Comparison of ENCODE assay signal across 8 mouse cellular contexts in genomic region chr7:132780611-132781010, GRCm38 (mm10). TPM values are rescaled to one million over a fixed set of nuclear protein-coding genes. Genes with fewer than 3 reads are reported as not detected.
A peak's percentile ranks its signal among the peaks of the same experiment; 100 is the strongest.
DNase-seq lines count a peak whose midpoint lies in the region; ATAC-seq lines count a peak whose summit lies in the region.

No protein-coding gene starts in this region.

- DNase-seq in Muller cell, postnatal 12 days (ENCODE audit: inconsistent ontology term), result peak; percentile 62
- DNase-seq in gastrocnemius, postnatal 10 days, result peak; percentile 50
- DNase-seq in kidney, postnatal 14 days, result peak; percentile 73
- no peak for DNase-seq in thymus, postnatal 14 days
- DNase-seq in adrenal gland, adult 18-20 months (ENCODE audit: low spot score in 2 of 2), result no peak
- DNase-seq in right cerebral cortex, adult 18-20 months, result no peak

- 0 out of 2 replicates have a peak overlapping the region, but pooled peaks have one; percentile 11 for H3K9ac ChIP-seq in midbrain, embryonic 13.5 days (replicated peaks)

- H3K4me1 ChIP-seq in brown adipose tissue, adult 24 weeks (ENCODE audit: control insufficient read depth, insufficient read depth, insufficient read length, low read length), result peaks cover 72% of the 10 kb centered on the region
- H3K4me1 ChIP-seq in midbrain, embryonic 13.5 days (replicated peaks), result peaks cover 25% of the 10 kb centered on the region

- H3K9me3 ChIP-seq in midbrain, embryonic 13.5 days, result no peaks in the 10 kb centered on the region

- ATAC-seq in midbrain, embryonic 13.5 days, result peak; percentile 57; the same call in 1 of the 2 replicates

- H3K4me3 ChIP-seq in brown adipose tissue, adult 24 weeks (ENCODE audit: insufficient read depth, low read depth, low read length), result no peak overlapping the region
- H3K4me3 ChIP-seq in midbrain, embryonic 13.5 days (replicated peaks), result no peak overlapping the region

- H3K36me3 ChIP-seq in midbrain, embryonic 13.5 days, result peaks cover 32% of the 10 kb centered on the region

- 39% methylated on average over 4 of the region's 4 CpGs for WGBS in midbrain, embryonic 13.5 days

- peak overlapping the region; percentile 42 for H3K27ac ChIP-seq in brown adipose tissue, adult 24 weeks (replicated peaks; ENCODE audit: low read depth, low read length)
- H3K27ac ChIP-seq in midbrain, embryonic 13.5 days, result peak overlapping the region; percentile 61; the same call in 1 of the 2 replicates

- H3K27me3 ChIP-seq in midbrain, embryonic 13.5 days, result no peaks in the 10 kb centered on the region

- no peak overlapping the region for H3K4me2 ChIP-seq in midbrain, embryonic 13.5 days (replicated peaks)

RNA-seq across cellular contexts. Expression of gene Fam53b, which starts 33.1 kb away (rescaled TPM):
- 44.1 and 50.2 TPM in 2 replicates for polyA plus RNA-seq in brown adipose tissue, adult 24 weeks (2012; ENCODE audit: insufficient read depth, insufficient read length, missing spikeins)
- total RNA-seq in gastrocnemius, postnatal 10 days (2021), result 10 to 100 TPM; 34.5 to 43.6 TPM
- polyA plus RNA-seq in midbrain, embryonic 13.5 days (2015; fragmentation: Nextera tagmentation; extraction: Ambion mirVana), result 21.7 and 23.4 TPM in 2 replicates
- total RNA-seq in adrenal gland, adult 18-20 months (2021), result 10 to 100 TPM; 41.2 to 71.7 TPM

Comparison
In these comparisons a context has a peak if more than half of its experiments do, and no peak if none do; other contexts are left out.
1. DNase-seq: peak in Muller cell, postnatal 12 days (single experiment), gastrocnemius, postnatal 10 days (single experiment) and kidney, postnatal 14 days (single experiment); none in thymus, postnatal 14 days (single experiment), adrenal gland, adult 18-20 months (0 of 2) and right cerebral cortex, adult 18-20 months (single experiment).